Mouse (Mus musculus) hindbrain, embryonic 16.5 days (tissue): ENCODE measurements at regions not wholly inside any gene's neighbourhood (a gene's known extent, or its start where the extent isn't known, plus 50 kb on each side); places are given as distances from the start of the nearest gene placed in this dataset.

Source experiments
- ATAC-seq: fragments of 200-750 bp; cut with Nextera tagmentation; 2 replicates; pipeline ENCODE4 v1.8.0; 2017; ENCODE audit warnings: moderate TSS enrichment, moderate library complexity
- H3K27ac ChIP-seq: fragments of 300-500 bp; sonication (generic); 2 replicates; pipeline ENCODE4 v1.5.1; 2014; ENCODE audit warnings: low read depth, mild to moderate bottlenecking, control low read depth, low read length, moderate library complexity
- H3K27me3 ChIP-seq: fragments of 300-500 bp; sonication (generic); replicated peaks from 2 replicates; pipeline ENCODE4 v1.6.1; 2014; ENCODE audit warnings: low read length; ENCODE audit not compliant: control insufficient read depth, insufficient read depth
- H3K36me3 ChIP-seq: fragments of 300-500 bp; sonication (generic); 2 replicates; pipeline ENCODE4 v1.6.1; 2014; ENCODE audit warnings: mild to moderate bottlenecking, low read length, moderate library complexity, mixed read lengths; ENCODE audit not compliant: control insufficient read depth, insufficient read depth
- H3K4me1 ChIP-seq: fragments of 300-500 bp; sonication (generic); 2 replicates; pipeline ENCODE4 v1.6.1; 2014; ENCODE audit warnings: low read depth, low read length; ENCODE audit not compliant: control insufficient read depth, insufficient read depth
- H3K4me2 ChIP-seq: fragments of 300-500 bp; sonication (generic); 2 replicates; pipeline ENCODE4 v1.6.1; 2014; ENCODE audit warnings: mild to moderate bottlenecking, low read length, control low read depth, moderate library complexity
- H3K4me3 ChIP-seq: fragments of 300-500 bp; sonication (generic); 2 replicates; pipeline ENCODE4 v1.5.1; 2014; ENCODE audit warnings: mild to moderate bottlenecking, low read length, control low read depth, moderate library complexity
- H3K9ac ChIP-seq: fragments of 300-500 bp; sonication (generic); 2 replicates; pipeline ENCODE4 v1.6.1; 2014; ENCODE audit warnings: low read depth, mild to moderate bottlenecking, control low read depth, low read length, moderate library complexity
- H3K9me3 ChIP-seq: fragments of 300-500 bp; sonication (generic); 2 replicates; pipeline ENCODE4 v1.6.1; 2014; ENCODE audit warnings: mild to moderate bottlenecking, low read length, moderate library complexity; ENCODE audit not compliant: control insufficient read depth
- WGBS: fragments of 180-500 bp; shearing (Covaris S2); extraction: QIAGEN DNeasy Blood & Tissue Kit; methylation state at CpG from one replicate; pipeline ENCODE4 v1.1.7; 2014; 5-methylcytosine and 5-hydroxymethylcytosine counted together

DNA sequence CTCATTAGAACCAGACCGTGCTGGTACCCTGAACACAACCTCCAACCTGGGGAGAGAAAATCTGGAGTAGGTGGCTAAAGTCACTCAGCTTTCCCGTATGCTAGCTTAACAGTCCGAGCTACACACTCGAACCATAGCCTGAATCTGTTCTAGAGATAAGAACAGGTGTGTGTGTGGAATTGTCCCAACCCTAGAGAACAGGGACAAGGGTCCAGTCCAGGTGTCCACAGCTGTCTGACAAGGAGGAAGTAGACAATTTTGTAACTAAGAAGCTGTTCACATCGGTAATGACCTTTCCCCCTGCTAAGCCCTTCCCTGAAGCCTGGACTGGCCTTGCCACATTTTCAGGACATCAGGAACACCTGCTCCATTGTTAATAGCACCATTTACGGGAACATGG is 71.3 kb downstream of the Ier5 start:
- 80% methylated on average over 6 of the region's 6 CpGs for WGBS

DNA sequence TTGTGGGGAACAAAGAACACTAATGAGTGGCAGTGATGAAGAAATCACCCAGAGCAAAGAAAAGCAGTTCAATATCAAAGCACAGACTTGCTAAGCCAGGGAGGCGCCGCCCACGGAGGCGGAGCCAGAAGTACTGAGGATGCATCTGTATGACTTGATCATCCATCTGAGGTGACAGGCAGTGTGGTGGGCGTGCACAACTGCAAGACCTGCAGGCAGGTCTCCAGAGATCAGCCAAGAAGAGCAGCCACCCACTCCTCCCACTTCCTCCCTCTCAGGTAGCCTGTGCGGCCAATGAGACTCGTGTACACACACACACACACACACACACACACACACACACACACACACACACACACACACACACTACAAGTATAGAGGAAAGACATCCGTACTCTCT is 71.9 kb downstream of the Ier5 start:
- WGBS: 35% methylated on average over 6 of the region's 8 CpGs
- no peak for ATAC-seq
- no peaks in the 10 kb centered on the region; the same call in 1 of the 2 replicates for H3K9me3 ChIP-seq

More for the DNA sequence above, 71.3 kb downstream of the Ier5 start:
- Histone ChIP-seq H3K4me1 (0 out of 2 replicates have a peak, but pooled peaks cover 3% of the 10 kb centered on the region), H3K27me3 (no peaks in the 10 kb centered on the region), H3K9me3 (no peaks in the 10 kb centered on the region; the same call in 1 of the 2 replicates), H3K36me3 (no peaks in the 10 kb centered on the region), H3K9ac (no peak overlapping the region), H3K4me3 (no peak overlapping the region), H3K4me2 (no peak overlapping the region), H3K27ac (no peak overlapping the region)
- no peak for ATAC-seq

DNA sequence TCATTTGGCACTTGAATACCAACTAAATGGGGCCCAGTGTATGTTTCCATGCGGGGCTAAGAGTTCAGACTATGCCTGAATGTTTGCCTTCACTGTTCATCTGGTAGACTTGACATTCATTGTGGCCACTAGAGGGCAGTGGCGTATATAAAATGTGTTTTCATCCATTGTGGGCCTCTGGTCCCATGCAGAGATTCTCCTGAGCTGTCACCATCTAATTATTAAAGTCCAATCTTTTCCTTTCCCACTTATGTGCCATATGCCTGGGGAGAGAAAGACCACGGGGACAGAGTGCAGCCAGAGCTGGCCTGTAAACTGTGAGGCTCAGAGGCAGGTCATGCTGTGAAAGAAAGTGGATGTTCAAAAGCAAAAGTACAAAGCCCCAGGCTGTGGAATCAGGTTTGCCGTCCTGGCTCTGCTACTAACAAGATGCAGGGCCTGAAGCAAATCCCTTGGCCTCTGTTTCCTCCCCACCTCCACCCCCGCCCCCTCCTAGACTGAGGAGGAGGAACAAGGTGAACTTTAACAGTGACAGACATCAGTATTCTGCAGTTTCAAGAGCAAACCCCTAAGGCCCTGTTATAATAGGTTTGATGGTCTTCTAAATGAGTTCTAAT is 73.5 kb downstream of the Ier5 start:
- no peaks in the 10 kb centered on the region for H3K9me3 ChIP-seq
- H3K36me3 ChIP-seq: no peaks in the 10 kb centered on the region
- WGBS: 10% methylated on average over 5 of the region's 5 CpGs
- peak overlapping the region; percentile 36; the same call in 1 of the 2 replicates for H3K27ac ChIP-seq
- ATAC-seq: peak; percentile 64
- no peaks in the 10 kb centered on the region for H3K27me3 ChIP-seq
- H3K4me3 ChIP-seq: no peak overlapping the region
- no peak overlapping the region for H3K4me2 ChIP-seq
- H3K4me1 ChIP-seq: 0 out of 2 replicates have a peak, but pooled peaks cover 3% of the 10 kb centered on the region
- H3K9ac ChIP-seq: 0 out of 2 replicates have a peak overlapping the region, but pooled peaks have one; percentile 11

More for the DNA sequence above, 71.9 kb downstream of the Ier5 start:
- no peak overlapping the region for H3K9ac ChIP-seq
- no peak overlapping the region for H3K4me3 ChIP-seq
- H3K27me3 ChIP-seq: no peaks in the 10 kb centered on the region
- H3K4me2 ChIP-seq: no peak overlapping the region
- H3K4me1 ChIP-seq: 0 out of 2 replicates have a peak, but pooled peaks cover 3% of the 10 kb centered on the region
- no peaks in the 10 kb centered on the region for H3K36me3 ChIP-seq
- no peak overlapping the region for H3K27ac ChIP-seq

DNA sequence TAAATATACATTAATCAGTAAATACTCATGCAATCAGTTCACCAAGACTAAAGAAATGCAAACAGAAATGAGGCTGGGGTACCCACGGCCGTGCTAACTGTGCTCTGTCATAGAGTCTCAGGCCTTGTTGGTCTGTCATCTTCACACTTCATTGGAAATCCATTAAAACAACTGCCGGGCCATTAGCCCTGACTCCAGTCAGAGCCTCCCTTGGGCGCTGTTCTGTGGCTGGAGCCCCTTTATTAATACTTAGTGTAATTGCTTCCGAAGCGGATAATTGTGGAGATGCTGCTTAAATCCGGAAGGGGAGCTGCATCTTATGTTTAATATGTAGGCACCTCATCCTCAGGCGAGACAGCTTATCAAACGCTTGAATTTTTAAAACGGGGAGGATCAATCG is 76.1 kb downstream of the Ier5 start:
- no peak overlapping the region for H3K9ac ChIP-seq
- H3K27me3 ChIP-seq: no peaks in the 10 kb centered on the region
- 46% methylated on average over 11 of the region's 11 CpGs for WGBS
- no peaks in the 10 kb centered on the region for H3K36me3 ChIP-seq
- H3K27ac ChIP-seq: no peak overlapping the region
- peak; percentile 53 for ATAC-seq
- 0 out of 2 replicates have a peak, but pooled peaks cover 3% of the 10 kb centered on the region for H3K4me1 ChIP-seq
- no peak overlapping the region for H3K4me2 ChIP-seq
- no peaks in the 10 kb centered on the region for H3K9me3 ChIP-seq
- H3K4me3 ChIP-seq: no peak overlapping the region

DNA sequence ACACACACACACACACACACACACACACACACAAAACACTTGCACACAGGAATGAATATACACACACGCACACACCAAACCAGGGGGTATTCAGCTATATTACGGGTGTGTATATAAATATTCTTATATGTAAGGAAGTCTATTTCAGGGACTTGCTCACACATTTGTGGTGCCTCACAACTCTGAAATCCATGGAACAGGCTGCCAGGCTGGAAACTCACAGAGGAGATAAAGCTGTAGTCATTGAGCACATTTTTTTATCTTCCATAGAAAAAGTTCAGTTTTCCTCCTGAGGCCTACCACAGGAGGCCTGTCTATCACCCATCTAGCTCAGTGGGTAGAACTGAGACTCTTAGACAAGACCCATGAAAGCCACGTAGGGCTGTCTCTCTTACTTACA is 83.8 kb downstream of the Ier5 start:
- Histone ChIP-seq H3K4me3 (no peak overlapping the region), H3K9me3 (no peaks in the 10 kb centered on the region), H3K9ac (no peak overlapping the region), H3K27ac (no peak overlapping the region), H3K27me3 (no peaks in the 10 kb centered on the region), H3K4me2 (no peak overlapping the region), H3K4me1 (no peaks in the 10 kb centered on the region), H3K36me3 (no peaks in the 10 kb centered on the region)
- ATAC-seq: no peak
- 100% methylated on average over 3 of the region's 3 CpGs for WGBS

DNA sequence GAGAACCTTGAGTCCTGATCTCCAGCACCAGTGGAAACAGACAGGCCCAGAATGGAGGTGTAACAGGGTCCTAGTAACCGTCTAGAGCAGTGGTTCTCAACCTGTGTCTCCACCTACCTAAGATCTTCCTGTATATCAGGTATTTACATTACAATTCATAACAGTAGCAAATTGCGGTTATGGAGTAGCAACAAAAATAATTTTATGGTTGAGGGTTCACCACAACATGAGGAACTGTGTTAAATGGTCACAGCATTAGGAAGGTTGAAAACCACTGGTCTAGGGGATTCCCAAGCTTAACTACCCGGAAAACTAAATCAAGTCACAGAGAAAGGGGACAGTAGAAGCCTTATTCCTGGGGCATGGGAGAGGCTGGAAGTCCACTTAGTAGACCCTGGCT is 84.5 kb downstream of the Ier5 start:
- Histone ChIP-seq H3K4me1 (no peaks in the 10 kb centered on the region), H3K27ac (no peak overlapping the region), H3K4me2 (no peak overlapping the region), H3K9ac (no peak overlapping the region), H3K27me3 (no peaks in the 10 kb centered on the region), H3K4me3 (no peak overlapping the region), H3K9me3 (no peaks in the 10 kb centered on the region), H3K36me3 (no peaks in the 10 kb centered on the region)
- WGBS: 97% methylated on average over 3 of the region's 3 CpGs
- ATAC-seq: no peak

DNA sequence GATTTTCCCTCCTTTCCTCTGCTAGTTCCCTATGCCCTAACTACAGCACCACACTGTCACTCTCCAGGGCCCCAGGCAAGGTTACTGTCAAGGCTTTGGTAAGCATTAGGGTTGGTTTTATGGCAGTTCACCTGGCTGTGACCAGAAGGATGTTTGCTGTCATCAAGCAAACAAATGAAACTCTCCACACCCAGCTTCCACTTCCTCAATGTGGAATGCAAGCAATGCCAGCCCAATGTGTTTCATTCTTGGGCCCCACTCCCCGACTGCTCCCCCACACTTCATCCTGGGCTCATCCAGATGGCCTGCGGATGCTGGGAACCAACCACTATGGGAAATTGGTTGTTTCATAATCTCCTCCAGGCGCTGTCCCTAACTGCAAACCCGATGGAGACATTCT is 85.7 kb downstream of the Ier5 start:
- no peak overlapping the region for H3K4me2 ChIP-seq

DNA sequence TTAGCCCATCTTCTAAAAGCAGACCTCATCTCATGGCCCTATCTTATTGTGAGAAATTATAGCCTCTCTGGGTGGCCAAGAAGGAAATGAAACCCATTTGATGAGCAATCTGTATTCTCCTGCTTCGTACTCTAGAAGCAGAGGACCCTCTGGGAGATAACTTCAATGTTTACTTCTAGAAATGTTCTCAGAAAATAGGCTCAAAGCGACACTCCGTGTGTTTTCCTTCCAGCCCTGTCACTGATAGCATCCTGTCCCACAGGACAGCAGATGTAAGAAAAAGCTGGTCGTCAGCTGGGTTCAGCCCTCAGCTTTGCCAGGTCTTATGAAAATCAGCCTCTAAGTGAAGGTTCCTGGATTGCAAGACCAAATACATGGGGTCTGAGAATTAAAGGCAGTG is 86.1 kb downstream of the Ier5 start:
- H3K9ac ChIP-seq: no peak overlapping the region
- ATAC-seq: no peak
- no peak overlapping the region for H3K4me3 ChIP-seq
- H3K4me2 ChIP-seq: no peak overlapping the region
- H3K36me3 ChIP-seq: no peaks in the 10 kb centered on the region
- WGBS: 56% methylated on average over 4 of the region's 4 CpGs
- H3K27ac ChIP-seq: no peak overlapping the region
- no peaks in the 10 kb centered on the region for H3K4me1 ChIP-seq
- H3K27me3 ChIP-seq: no peaks in the 10 kb centered on the region
- H3K9me3 ChIP-seq: no peaks in the 10 kb centered on the region

More for the DNA sequence above, 85.7 kb downstream of the Ier5 start:
- Histone ChIP-seq H3K36me3 (no peaks in the 10 kb centered on the region), H3K4me1 (no peaks in the 10 kb centered on the region), H3K9ac (no peak overlapping the region), H3K27ac (no peak overlapping the region), H3K9me3 (no peaks in the 10 kb centered on the region), H3K4me3 (no peak overlapping the region), H3K27me3 (no peaks in the 10 kb centered on the region)
- 72% methylated on average over 4 of the region's 4 CpGs for WGBS
- no peak for ATAC-seq

DNA sequence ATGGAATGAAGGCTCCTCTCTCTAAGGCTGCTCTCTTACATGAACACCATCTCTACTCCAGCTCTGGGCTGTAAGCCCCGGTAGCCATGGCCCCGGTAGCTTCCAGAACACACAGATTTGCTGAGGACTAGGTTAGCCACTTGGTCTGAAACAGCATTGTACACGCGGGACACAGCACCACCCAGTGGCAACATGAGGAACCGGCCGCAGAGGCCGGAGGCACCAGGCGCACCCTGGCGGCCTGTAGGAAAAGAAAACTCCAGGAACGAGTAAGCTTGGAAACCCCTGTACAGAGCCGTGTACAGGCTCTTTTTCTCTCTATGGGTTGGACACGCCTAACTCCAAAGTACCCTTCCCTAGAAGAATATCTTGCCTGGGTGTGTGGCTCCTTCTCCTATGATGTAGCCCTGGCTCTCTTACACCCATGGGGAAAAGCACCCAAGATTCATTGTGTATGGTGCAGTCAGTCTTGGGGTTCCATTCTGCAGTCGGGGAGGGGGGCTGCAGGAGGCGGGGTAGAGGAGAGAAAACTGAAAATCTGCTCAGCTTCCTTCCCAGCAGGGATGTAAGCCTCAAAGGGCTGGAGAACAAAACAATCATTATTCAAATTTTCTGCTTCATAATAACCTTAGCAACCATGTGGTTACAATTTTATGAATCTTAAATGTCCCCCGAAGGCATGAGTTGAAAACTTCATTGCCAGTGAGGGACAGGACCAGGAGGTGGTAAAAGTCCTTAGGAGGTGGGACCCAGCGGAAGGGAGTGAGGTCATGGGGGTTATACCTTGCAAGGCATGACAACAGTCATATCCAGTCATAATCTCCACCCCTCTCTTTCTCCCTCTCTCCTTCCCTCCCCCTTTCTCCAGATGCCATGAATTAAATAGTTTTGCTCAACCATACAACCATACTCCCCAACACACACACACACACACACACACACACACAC is 92.6 kb downstream of the Ier5 start:
- no peak overlapping the region for H3K4me3 ChIP-seq
- H3K9ac ChIP-seq: no peak overlapping the region
- H3K27me3 ChIP-seq: no peaks in the 10 kb centered on the region
- H3K4me1 ChIP-seq: no peaks in the 10 kb centered on the region
- ATAC-seq: peak; percentile 90
- no peaks in the 10 kb centered on the region for H3K9me3 ChIP-seq
- WGBS: 14% methylated on average over 16 of the region's 16 CpGs
- H3K36me3 ChIP-seq: no peaks in the 10 kb centered on the region
- H3K4me2 ChIP-seq: no peak overlapping the region
- no peak overlapping the region for H3K27ac ChIP-seq
